Mouse (Mus musculus) 416B (cell line): Measurements from ENCODE around the gene Adamtsl3.
"Not testable (repeated sequence)": the region's sequence is repeated elsewhere in the genome, so short reads cannot be mapped to it uniquely, and the experiment has no call there.

ENCODE experiments used
- DNase-seq: peaks from one replicate; pipeline ENCODE4 v3.0.0; 2011; ENCODE audit warnings: low read depth

The Adamtsl3 gene

DNA sequence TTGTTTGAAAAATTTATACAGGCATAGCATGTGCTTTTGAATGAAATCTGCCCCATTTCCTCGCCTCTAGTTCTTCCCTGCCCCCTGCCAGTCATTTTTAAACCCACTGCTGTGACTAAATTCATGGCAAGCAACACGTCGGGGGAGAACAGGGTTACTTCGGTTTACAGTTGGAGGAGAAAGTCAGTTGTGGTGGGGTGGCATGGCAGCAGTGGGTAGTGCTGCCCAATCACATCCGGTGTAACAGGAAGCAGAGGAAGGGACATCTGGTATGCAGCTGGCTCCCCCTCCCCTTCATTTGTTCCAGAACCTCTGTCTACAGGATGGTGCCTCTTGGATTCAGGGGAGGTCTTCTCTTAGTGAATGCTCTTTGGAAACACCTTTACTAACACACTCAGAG is 25.6 kb downstream of the Adamtsl3 start:
- DNase-seq = peak; percentile 64

DNA sequence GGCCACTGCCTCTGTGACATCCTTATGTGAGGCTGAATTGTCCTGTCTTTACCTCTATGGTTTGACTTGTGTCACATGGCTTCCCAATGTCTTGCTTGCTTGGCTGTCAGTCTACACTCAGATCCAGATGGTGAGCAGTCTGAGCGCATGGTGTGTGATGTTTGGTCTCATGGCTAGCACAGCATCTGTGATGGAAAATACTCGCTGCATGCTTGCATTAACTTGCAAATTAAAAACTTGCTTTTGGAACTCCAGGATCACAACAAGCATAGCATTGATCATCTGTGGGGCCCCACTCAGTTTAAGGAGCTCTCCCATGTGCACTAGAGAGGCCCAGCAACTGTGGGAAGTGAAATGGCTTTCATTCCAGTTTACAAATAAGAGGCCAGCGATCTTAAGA is 29.1 kb downstream of the Adamtsl3 start:
- no peak for DNase-seq

DNA sequence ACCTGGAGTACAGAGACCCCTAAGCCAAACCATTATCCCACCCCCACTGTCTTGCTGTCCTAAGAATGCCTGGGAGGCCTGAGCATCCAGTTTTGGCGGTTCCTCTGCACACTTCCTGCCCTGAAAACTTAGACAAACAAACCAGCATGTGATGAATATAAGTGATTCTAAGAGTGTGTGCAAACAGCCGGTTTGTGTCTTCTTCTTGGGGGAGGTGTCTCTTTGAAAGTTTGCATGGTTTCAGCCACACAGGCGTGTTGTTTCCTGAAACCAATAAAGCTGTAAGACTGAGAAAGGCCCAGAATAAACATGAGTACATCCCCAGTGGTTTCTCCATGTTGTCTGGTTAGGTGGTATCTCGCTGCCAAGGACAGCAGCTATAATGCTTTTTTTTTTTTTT is 30.6 kb downstream of the Adamtsl3 start:
- DNase-seq = peak; percentile 3

DNA sequence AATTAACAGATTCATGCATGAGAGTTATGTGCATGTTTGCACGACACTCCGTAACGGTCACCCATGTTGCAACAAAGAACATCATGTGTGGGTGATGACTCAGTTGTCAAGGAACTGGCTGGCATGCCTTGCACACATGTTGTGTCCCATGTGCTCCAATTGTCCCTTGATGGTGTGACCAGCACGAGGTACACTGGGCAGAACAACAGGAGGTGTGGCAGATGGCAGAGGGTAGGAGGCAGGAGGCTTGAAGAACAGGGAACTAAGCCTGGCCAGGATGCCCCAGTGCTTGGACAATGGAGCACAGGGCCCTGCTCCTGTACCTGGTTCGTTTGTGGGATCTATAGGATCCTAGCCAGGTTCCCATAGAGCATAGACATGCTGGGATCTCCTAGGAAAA is 31.0 kb downstream of the Adamtsl3 start:
- DNase-seq = peak; percentile 7

DNA sequence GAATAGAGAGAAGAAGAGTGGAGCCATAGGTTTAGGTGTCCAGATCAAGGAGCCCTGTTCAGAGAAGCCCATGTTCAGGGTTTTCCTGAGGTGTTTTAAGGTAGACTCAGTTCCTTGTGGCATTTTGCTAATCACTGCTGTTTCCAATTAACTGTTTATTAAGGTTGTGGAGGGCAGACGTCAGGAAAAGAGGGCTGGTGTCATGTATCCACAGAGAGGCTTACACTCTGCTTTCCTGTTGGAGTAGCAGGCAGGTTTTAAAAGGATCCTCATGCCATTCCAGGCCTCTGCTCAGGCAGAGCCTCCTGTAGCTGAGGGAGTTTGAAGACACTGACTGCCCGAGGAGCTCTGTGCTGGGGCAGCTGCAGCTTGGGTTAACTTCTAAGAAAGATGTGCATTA is 32.6 kb downstream of the Adamtsl3 start:
- DNase-seq = no peak

DNA sequence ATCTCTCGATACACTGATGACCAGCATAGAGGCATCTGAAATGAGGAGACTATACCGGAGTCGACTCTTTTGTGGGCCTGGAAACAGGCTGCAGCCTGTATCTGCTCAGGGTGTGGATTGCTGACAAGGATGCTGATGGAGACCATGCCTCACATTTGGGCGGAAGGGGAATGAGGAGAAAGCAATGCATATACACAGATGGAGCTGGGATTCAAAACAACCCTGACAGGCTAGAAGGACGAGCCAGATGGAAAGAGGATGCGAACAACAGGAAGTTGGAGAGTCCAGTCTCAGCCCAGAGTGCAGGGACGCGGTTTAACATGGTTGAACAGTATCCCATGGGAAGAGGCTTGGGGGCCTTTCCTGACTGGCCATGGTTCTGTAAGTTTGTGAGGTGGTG is 34.6 kb downstream of the Adamtsl3 start:
- no peak for DNase-seq

DNA sequence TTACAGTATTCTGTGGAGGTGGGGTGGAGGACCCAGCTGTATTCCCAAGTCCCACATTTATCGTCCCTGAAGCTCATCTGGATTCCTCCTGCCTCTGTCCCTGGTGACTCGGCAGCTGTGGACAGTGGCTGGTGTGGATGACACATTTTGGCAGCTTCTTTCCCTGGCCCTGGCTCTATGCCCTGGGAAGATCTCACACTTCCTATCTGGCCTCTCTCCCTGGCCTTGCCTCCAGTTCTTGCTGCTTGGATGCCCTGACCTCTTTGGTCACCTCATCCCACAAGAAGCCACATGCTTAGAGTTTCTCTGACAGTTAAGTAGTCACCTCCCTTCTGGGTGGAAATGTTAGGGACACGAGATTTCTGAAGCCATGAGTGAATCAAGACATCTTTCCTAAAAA is 35.9 kb downstream of the Adamtsl3 start:
- DNase-seq = no peak

DNA sequence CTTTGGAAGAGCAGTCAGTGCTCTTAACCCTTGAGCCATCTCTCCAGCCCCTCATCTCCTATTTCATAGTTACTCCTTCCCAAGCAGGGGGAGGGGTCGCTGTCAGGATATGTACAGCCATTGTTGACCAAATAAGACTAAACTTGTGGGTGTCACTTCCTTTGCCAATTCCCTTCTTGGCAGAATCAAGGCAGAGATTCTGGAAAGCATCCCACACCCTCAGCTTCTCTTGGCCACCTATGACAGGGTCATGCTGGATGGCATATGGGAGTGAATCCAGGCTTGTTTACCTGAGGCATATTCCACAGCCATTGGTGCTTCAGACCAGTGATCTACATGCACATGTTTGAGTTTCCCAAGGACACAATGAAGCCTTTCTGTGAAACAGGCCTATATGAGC is 42.8 kb downstream of the Adamtsl3 start:
- no peak for DNase-seq

DNA sequence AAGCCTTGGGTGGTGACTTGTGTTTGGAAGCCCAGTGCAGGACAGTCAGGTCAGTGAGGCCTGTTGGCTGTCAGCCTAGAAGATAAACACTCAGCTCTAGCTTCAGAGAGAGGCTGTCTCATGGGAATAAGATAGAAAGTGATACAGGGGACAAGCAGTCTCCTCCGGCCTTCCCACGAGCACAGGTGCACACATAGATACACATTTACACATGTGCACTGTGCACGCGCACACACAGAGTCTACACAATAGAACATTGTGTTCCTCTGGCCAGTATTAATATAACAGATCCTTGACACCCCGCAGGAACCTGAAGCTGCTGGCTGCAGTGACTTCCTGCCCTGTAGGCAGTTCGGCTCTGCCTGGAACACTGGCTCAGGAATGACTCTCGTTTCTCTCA is 44.3 kb downstream of the Adamtsl3 start:
- no peak for DNase-seq

DNA sequence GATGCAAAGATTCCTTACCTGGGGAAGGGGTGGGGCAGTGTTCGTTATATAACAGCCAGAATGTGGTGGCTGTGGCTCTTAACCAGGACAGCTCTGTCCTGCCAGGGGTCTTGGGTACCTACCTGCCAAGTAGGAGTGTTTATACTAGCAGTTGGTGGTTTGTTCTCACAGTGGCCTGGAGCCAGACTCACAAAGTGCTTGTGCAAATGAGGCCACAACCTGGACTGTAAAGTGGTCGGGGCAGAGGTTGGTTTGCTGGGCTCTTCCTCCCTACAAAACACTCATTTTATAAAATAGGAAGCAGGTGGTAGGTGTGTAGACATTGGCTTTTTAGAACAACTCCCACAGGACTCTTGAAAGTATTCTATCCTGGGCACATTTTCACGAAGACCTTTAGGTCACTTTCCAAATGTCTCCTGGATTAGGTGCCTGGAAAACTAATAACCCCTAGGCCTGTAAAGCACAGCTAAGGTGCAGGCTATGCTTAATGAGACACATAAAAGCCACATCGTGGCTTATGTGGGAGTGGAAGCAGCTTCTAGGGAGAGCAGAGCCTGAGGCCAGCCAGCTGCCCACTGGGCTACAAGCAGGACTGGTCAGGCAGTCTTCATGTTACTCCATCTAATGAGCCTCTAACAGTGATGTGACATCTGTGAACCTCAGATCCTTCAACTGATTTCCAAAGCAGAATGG is 47.5 kb downstream of the Adamtsl3 start:
- DNase-seq = no peak

DNA sequence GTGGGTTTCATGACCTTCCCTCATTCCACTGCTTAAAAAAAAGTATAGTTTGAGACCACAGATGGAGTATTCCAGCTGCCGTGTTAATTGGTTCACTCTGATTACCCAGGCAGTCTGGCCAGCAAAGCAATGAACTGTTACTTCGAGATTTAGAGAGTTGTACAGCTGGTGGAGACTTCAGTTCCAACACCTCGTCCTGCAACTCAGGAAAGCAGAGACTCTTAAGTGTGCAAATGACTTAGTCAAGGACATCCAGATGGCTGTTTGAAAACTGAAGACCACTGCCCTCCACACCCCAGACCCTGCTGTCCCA is 48.0 kb downstream of the Adamtsl3 start:
- DNase-seq = no peak

DNA sequence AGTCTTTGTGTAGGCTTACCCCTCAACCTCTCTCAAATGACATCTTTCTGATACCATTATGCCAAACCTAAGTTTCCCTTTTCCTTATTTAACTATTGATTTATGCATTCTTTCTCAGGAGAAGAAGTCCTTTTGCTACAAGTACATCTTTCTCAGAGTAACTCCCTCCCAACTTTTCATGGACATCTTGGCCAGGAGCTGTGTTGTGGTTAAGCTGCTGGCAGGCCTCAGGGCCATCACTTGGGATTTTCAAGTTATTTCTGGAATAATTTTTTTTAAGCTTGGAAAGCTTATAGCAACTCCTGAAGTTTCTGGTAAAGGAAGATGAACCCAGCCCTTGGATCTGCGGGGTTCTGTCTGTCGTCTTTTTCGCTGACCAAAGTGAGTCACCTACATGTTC is 51.6 kb downstream of the Adamtsl3 start:
- DNase-seq = no peak

DNA sequence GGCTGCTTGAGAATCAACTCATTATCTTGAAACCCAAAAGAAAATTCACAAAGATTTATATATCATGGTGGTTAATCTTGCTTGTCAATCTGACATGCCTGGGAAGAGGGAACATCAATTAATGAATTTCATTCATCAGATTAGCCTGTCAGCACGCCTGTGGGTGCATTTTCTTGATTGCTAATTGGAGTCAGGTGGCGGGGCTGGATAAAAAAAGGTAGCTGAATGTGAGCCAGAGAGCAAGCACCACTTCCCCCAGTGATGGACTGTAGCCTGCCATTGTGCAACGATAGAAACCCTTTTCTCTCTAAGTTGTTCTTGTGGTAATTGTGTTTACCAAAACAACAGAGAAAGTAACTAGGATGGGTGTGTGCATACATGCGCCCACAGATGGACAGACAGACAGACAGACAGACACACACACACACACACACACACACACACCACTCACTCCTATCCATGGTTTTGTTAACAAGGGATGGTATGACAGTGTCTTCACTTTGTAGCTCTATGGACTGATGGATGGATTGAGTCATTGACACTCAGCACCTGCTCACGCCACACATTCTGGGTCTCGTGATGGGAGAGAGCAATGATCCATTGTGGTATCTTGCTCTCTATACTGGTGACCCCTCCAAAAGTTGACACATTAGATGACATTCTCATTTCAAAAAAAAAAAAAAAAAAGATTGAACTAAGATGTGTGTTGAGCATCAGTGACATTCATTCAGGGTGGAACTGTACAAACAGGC is 59.1 kb downstream of the Adamtsl3 start:
- DNase-seq = no peak

DNA sequence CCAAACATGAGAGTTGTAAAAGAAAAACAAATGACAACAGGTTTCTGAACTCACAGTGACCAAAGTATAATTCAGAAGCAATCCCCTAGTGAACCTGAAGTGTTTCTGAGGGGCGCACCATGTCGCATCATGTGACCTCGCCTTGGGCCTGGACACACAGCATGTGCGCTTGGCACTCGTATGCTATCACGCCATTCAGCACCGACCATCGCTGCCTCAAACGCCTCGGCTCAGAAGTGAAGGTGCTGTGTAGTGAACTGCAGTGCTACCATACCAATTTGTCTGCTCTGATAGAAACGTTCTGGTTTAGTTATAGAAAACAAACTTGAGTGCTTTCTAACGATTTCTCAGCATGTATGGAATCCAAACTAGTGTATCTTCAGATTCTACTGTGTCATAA is 59.7 kb downstream of the Adamtsl3 start:
- no peak for DNase-seq

DNA sequence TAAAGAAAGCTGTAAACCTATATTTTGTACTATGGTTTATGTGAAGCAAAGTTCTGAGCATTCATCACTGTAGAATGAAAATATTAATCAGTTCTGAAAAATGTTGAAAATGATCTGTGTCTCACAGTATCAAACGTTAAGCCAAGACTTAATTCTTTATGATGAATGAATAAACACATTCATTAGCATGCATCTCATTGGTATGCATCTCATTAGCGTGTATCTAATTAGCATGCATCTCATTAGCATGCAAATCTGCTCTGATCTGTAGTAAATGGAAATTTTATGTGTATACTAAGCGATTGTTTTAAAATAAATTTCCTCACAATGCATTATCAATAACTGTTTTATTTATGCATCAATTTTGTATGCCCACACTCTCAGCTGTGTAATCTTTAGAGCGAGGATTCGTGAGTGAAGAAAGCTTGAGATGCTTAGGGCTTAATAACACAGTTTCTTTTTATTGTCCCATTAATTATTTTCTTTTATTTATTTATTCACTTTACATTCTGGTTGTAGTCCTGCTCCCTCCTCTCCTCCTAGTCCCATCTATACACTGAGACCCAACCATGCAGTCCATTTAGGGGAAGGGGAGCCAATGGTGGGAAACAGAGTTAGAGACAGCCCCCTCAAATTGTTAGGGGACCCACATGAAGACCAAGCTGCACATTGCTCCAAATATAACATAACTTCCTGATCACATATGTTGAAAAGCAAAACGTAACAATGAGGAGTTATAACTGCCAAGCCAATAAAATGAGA is 60.4 kb downstream of the Adamtsl3 start:
- no peak for DNase-seq

DNA sequence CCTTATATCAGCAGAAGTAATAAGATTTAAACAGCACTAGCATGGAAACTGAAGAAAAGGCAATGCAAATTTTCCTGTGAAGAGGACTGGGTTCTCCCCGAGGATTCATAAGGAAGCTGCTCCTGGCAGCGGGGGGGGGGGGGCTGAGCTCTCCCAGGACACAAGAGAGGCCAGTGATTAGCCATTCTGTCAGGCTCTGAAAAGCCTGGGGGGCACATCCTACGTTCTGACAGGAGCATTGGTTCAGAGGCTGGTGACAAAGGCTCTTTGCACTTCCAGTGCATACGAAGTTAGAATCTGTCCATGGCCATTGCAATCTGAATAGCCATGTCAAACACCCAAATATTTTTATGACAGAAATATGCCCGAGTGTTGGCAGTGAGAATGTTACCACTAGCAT is 61.4 kb downstream of the Adamtsl3 start:
- DNase-seq = no peak

DNA sequence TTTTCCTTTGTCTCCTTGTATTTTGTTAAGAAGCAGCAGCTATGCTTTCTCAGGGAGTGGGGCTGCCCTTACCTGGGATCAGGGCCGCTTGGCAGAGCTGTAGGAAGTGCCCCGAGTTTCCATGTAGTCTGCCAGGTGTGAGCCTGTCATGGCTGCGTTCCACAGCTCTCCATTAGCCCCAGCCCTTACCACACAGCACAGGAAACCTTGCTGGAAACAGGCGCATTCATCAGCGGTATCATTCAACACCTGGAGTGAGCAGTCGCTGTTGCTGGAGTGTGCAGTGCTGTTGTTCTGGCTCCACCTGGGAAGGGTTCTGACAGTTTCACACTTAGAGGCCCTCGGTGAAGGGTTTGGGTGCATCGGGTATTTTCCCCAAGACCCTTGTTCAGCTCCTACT is 62.1 kb downstream of the Adamtsl3 start:
- DNase-seq = no peak

DNA sequence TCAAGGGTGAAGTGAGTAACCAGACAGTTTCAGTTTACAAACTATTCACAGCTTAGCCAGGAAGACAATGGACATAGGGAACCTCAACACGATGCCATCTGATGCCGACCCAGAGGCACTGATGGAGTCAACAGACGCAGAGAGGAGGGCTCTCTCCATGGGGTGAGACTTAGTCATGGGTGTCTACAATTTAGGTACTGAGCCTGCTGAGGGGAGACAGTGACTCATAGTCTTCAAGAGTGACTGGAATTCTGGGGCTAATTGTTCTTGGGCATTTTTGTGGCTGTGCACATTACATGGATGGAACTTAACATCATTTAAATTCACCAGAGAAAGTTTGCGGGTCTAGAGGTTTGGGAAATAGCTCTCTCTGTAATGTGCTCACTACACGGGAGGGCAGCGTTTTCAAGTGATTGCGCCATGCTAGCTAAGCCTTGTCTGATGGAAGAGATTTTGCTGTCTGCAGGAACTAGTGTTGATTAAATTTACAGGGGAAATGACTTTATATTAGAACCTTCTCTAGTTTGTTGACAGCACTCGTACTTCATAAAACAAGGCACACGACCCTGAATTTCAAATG is 70.1 kb downstream of the Adamtsl3 start:
- peak; percentile 31 for DNase-seq

DNA sequence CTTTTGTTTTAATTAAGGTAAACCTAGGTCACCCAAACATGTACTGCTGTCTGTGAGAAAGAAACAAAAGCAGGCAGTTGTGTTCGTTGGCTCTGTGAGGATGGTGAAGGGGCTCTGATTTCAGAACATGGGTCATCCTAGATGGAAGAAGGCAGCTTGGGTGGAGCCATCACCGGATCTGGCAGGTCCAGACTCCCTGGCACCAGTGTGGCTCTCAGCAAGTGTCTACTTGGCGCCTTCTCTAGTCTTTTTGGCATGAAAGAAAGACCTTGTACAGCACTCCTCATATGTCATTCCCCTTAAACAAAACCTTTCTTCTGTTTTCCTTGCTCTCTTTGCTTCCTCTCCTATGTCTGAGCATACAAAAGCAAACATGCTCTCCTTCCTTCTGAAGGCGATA is 75.5 kb downstream of the Adamtsl3 start:
- no peak for DNase-seq

DNA sequence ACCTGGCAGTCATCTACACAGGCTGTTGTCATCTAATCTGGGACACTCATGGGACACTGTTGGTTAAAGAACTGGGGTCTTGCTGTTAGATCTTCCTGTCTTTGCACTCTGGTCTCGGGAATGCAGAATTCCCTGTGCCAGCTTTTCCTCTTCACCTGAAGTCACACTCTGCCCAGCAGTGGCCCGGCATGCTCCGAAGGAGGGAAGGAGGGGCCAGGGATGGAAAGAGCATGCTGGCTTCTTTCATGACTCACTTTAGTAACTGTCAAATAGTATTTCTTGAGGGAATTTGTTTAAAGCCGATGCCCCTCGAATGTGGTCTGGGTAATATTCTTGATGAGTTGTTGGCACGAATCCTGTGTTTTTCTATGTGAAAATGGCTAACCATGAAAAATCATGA is 81.2 kb downstream of the Adamtsl3 start:
- DNase-seq = no peak

DNA sequence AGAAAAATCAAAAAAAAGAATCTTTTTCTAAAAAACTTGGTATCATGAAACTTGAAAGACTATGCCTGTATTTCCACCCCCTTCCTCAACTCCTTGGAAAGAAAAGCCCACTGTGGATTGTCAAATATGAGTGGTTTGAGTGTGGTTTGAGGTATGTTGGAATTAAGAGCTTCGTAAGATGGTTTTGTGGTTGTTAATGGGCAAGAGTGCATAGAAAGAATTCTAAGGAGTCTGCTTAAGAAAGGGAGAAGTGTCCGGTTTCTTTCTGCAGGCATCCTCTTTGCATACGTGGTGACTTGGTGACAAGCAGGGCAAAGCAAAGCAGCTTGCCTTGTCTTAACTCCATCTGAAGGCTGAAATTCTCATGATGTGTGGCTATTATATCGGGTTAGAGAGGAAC is 81.6 kb downstream of the Adamtsl3 start:
- no peak for DNase-seq

DNA sequence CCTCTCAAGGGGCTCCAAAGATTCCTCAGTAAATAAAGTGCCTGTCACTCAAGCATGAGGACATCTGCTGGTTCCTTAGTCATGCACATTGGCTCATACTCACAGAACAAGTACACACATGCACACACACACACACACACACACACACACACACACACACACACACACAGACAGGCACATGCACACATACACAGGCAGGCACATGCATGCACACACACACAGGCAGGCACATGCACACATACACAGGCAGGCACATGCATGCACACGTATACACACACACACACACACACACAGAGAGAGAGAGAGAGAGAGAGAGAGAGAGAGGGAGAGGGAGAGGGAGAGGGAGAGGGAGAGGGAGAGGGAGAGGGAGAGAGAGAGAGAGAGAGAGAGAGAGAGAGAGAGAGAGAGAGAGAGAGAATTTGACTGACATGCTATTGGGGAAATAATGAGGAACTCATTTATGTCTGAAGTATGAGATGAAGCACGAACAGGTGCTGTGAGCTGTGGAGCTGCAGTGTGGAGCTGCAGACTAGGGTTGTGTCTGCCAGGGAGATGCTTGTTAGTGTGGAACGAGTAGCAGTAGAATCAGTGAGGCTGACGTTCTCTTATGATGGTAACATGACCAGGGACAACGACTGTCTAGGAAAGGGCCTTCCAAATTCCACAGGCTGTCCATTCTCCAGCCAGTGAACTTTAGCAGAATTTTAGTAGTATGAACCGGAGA is 85.0 kb downstream of the Adamtsl3 start:
- DNase-seq = not testable (repeated sequence)
